Mouse (Mus musculus): Measurements from ENCODE around the gene Psd. TPM values are rescaled to one million over a fixed set of nuclear protein-coding genes. Genes with fewer than 3 reads are reported as not detected.
A peak's percentile ranks its signal among the peaks of the same experiment; 100 is the strongest.

Gene Psd
- total and polyA plus RNA-seq, 3 experiments = 0.60 to 1.6 (median 0.80) TPM

- Histone ChIP-seq H3K27ac (no peak overlapping the region), H3K4me3 (no peak overlapping the region), H3K36me3 (ENCODE audit: control insufficient read depth, insufficient read depth, low read length) (no peaks in the 10 kb centered on the region), H3K27me3 (ENCODE audit: control insufficient read depth, insufficient read depth, low read length) (no peaks in the 10 kb centered on the region), H3K4me1 (ENCODE audit: control insufficient read depth, insufficient read depth, low read length) (peaks cover 2% of the 10 kb centered on the region; the same call in 1 of the 2 replicates), H3K9ac (ENCODE audit: low read depth, low read length) (no peak overlapping the region), H3K79me2 (replicated peaks; ENCODE audit: control insufficient read depth, insufficient read depth, low read length) (no peaks in the 10 kb centered on the region)
- WGBS = 86% methylated on average over 23 of the region's 23 CpGs
- intact Hi-C loops (cut with DNase I) = loop anchor here (2.0 kb wide), 1 partner anchor 63 kb away; the partner anchor contains the start of gene Nfkb2
- TF ChIP-seq CTCF (IDR thresholded peaks at IDR 0.05) = no peak
- no peak for TF ChIP-seq POLR2A (IDR thresholded peaks at IDR 0.05; ENCODE audit: insufficient read depth, low read depth, low read length)
- no peak for TF ChIP-seq EP300 (IDR thresholded peaks at IDR 0.05; ENCODE audit: insufficient read depth, low read depth, low read length)
- DNase-seq = no peak
These were observed 41.0 kb upstream of the Psd start for GRCm38 (mm10) chr19:46367798-46368590.

- TF ChIP-seq EP300 (IDR thresholded peaks at IDR 0.05; ENCODE audit: insufficient read depth, low read depth, low read length) = no peak
- no peak for TF ChIP-seq POLR2A (IDR thresholded peaks at IDR 0.05; ENCODE audit: insufficient read depth, low read depth, low read length)
- TF ChIP-seq CTCF (IDR thresholded peaks at IDR 0.05) = no peak
- H3K9ac ChIP-seq (ENCODE audit: low read depth, low read length) = no peak overlapping the region
- 57% methylated on average over 11 of the region's 11 CpGs for WGBS
- no peak overlapping the region for H3K4me3 ChIP-seq
- intact Hi-C loops (cut with DNase I) = no loop called here
- H3K27me3 ChIP-seq (ENCODE audit: control insufficient read depth, insufficient read depth, low read length) = no peaks in the 10 kb centered on the region
- no peak for DNase-seq
- no peaks in the 10 kb centered on the region; the same call in 1 of the 2 replicates for H3K4me1 ChIP-seq (ENCODE audit: control insufficient read depth, insufficient read depth, low read length)
- H3K27ac ChIP-seq = no peak overlapping the region
- H3K36me3 ChIP-seq (ENCODE audit: control insufficient read depth, insufficient read depth, low read length) = no peaks in the 10 kb centered on the region
- H3K79me2 ChIP-seq (replicated peaks; ENCODE audit: control insufficient read depth, insufficient read depth, low read length) = no peaks in the 10 kb centered on the region
These were observed 36.5 kb upstream of the Psd start for GRCm38 (mm10) chr19:46363294-46364009.

- TF ChIP-seq POLR2A (IDR thresholded peaks at IDR 0.05; ENCODE audit: insufficient read depth, low read depth, low read length) (no peak), EP300 (IDR thresholded peaks at IDR 0.05; ENCODE audit: insufficient read depth, low read depth, low read length) (no peak), CTCF (IDR thresholded peaks at IDR 0.05) (no peak)
- WGBS = 59% methylated on average over 8 of the region's 8 CpGs
- no peak overlapping the region for H3K9ac ChIP-seq (ENCODE audit: low read depth, low read length)
- no peak overlapping the region for H3K4me3 ChIP-seq
- no peaks in the 10 kb centered on the region for H3K36me3 ChIP-seq (ENCODE audit: control insufficient read depth, insufficient read depth, low read length)
- H3K4me1 ChIP-seq (ENCODE audit: control insufficient read depth, insufficient read depth, low read length) = peaks cover 1% of the 10 kb centered on the region; the same call in 1 of the 2 replicates
- H3K27ac ChIP-seq = no peak overlapping the region
- intact Hi-C loops (cut with DNase I) = no loop called here
- DNase-seq = no peak
- no peaks in the 10 kb centered on the region for H3K27me3 ChIP-seq (ENCODE audit: control insufficient read depth, insufficient read depth, low read length)
- no peaks in the 10 kb centered on the region for H3K79me2 ChIP-seq (replicated peaks; ENCODE audit: control insufficient read depth, insufficient read depth, low read length)
These were observed 35.1 kb upstream of the Psd start for GRCm38 (mm10) chr19:46362104-46362503.

- Histone ChIP-seq H3K27ac (peak overlapping the region; percentile 74), H3K4me3 (no peak overlapping the region; the same call in 1 of the 2 replicates), H3K36me3 (ENCODE audit: control insufficient read depth, insufficient read depth, low read length) (no peaks in the 10 kb centered on the region), H3K27me3 (ENCODE audit: control insufficient read depth, insufficient read depth, low read length) (no peaks in the 10 kb centered on the region), H3K4me1 (ENCODE audit: control insufficient read depth, insufficient read depth, low read length) (peaks cover 1% of the 10 kb centered on the region; the same call in 1 of the 2 replicates), H3K9ac (ENCODE audit: low read depth, low read length) (no peak overlapping the region), H3K79me2 (replicated peaks; ENCODE audit: control insufficient read depth, insufficient read depth, low read length) (no peaks in the 10 kb centered on the region)
- intact Hi-C loops (cut with DNase I) = no loop called here
- TF ChIP-seq EP300 (IDR thresholded peaks at IDR 0.05; ENCODE audit: insufficient read depth, low read depth, low read length) (no peak), POLR2A (IDR thresholded peaks at IDR 0.05; ENCODE audit: insufficient read depth, low read depth, low read length) (no peak), CTCF (IDR thresholded peaks at IDR 0.05) (no peak)
- no peak for DNase-seq
- WGBS = 44% methylated on average over 4 of the region's 4 CpGs
These were observed 31.4 kb upstream of the Psd start for GRCm38 (mm10) chr19:46358381-46358780.

GRCm38 (mm10) chr19:46357344-46358280 lies 30.7 kb upstream of the Psd start:
- no peaks in the 10 kb centered on the region for H3K36me3 ChIP-seq (ENCODE audit: control insufficient read depth, insufficient read depth, low read length)
- H3K4me3 ChIP-seq = peak overlapping the region; percentile 64
- 19% methylated on average over 25 of the region's 25 CpGs for WGBS
- no peaks in the 10 kb centered on the region for H3K79me2 ChIP-seq (replicated peaks; ENCODE audit: control insufficient read depth, insufficient read depth, low read length)
- DNase-seq = peak; percentile 38 to 43
- H3K4me1 ChIP-seq (ENCODE audit: control insufficient read depth, insufficient read depth, low read length) = peaks cover 1% of the 10 kb centered on the region; the same call in 1 of the 2 replicates
- intact Hi-C loops (cut with DNase I) = no loop called here
- no peak for TF ChIP-seq EP300 (IDR thresholded peaks at IDR 0.05; ENCODE audit: insufficient read depth, low read depth, low read length)
- peak; percentile 37; the same call in 1 of the 2 replicates for TF ChIP-seq POLR2A (IDR thresholded peaks at IDR 0.05; ENCODE audit: insufficient read depth, low read depth, low read length)
- no peaks in the 10 kb centered on the region for H3K27me3 ChIP-seq (ENCODE audit: control insufficient read depth, insufficient read depth, low read length)
- peak overlapping the region; percentile 74 for H3K27ac ChIP-seq
- H3K9ac ChIP-seq (ENCODE audit: low read depth, low read length) = peak overlapping the region; percentile 48

Data from heart, adult 2 months (tissue).